Mouse (Mus musculus) CD4-positive naive resting alpha-beta T cell, adult 57 days (primary cell): ENCODE data around the gene Xpnpep3. TPM values are rescaled to one million over a fixed set of nuclear protein-coding genes. Genes with fewer than 3 reads are reported as not detected.

Experiments
- total RNA-seq: library from RNA; stranded (reverse); gene quantifications from one replicate; pipeline ENCODE4 v1.2.4, GENCODE M21; 2023

Gene Xpnpep3
- total RNA-seq, result 10.4 TPM

DNA sequence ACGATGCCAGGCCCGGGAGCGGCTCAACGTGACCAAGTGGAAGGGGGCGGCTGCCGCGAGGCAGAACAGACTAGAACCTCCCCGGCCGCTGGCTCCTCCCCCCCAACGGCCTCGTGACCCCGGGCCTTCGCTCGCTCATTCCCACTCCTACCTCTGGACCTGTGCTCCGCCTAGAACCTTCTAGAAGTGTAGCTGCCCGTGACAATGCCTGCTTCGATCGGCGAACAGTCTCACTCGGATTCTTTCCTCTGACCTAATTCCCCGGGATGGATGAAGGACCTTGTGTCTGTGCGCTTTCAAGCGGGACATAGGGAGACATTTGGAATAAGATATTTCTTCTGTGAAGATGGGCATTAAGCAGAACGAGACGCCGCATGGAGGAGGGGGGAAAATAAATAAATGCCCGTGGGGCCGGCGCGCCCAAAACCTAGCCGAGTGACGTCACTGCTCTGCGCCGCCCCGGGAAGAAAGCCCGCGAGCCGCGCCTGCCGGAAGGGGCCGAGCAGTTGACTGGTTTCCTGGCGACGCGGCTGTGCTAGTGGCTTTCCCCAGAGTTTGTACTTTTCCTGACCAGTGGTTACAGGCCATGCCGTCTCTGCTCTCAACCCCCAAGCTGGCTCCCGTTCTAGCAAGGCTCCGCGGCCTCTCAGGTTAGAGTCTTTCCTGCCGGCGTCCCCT, at the start of gene Xpnpep3, which contains the start of gene St13:
TSS of gene Xpnpep3 (plus strand) at position 501 of the 678 bp plus-strand sequence.
TSS of gene St13 (minus strand) at position 440 of the 678 bp plus-strand sequence.

GRCm38 (mm10) chr15:81360345-81361021, 39.5 kb upstream of the Xpnpep3 start, which contains the start of gene Slc25a17:
TSS of gene Slc25a17 (minus strand) at chr15:81360812.

DNA sequence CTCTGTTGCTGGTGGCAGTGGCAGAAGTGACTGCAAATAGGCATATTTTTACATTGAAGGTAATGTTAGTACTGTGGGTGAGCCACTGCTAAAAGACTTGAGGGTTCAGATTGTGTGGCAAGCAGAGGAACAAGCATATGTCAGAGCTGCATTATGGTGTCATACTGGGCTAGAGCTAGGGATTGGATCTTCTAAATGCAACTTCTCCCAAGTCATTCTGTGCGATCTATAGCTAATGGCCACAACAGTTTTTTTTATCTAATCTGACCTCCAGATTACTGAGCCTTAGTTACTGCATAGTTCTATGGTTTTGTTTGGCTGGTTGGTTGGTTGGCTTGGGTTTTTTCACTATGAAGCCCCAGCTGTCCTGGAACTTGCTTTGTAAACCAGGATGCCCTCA, 8.3 kb downstream of the Xpnpep3 start, which contains the start of gene Dnajb7:
TSS of gene Dnajb7 (minus strand) at position 101 of the 400 bp plus-strand sequence.

GRCm38 (mm10) chr15:81465901-81466737, 66.2 kb downstream of the Xpnpep3 start, which contains the start of gene Rbx1:
TSS of gene Rbx1 (plus strand) at chr15:81466296.

Other genes starting within 250 kb of the Xpnpep3 start
- 228 TPM for gene Mrtfa, start 209.4 kb upstream of the Xpnpep3 start, total RNA-seq
- gene Mchr1, start 164.6 kb upstream of the Xpnpep3 start, total RNA-seq, result not detected
- 36.7 TPM for gene Slc25a17, start 39.3 kb upstream of the Xpnpep3 start, total RNA-seq
- gene St13, start 61 bp upstream of the Xpnpep3 start, total RNA-seq, result 83.2 TPM
- gene Dnajb7, start 8.2 kb downstream of the Xpnpep3 start, total RNA-seq, result not detected
- gene Rbx1, start 66.2 kb downstream of the Xpnpep3 start, total RNA-seq, result 101 TPM
- gene Ep300, start 185.2 kb downstream of the Xpnpep3 start, total RNA-seq, result 129 TPM